Mouse (Mus musculus) lung, postnatal 0 days (tissue): ENCODE measurements around the gene Tspo. TPM values are rescaled to one million over a fixed set of nuclear protein-coding genes. Genes with fewer than 3 reads are reported as not detected.
A peak's percentile ranks its signal among the peaks of the same experiment; 100 is the strongest.

Source experiments
- ATAC-seq: fragments of 200-750 bp; cut with Nextera tagmentation; 2 replicates; pipeline ENCODE4 v1.8.0; 2017; ENCODE audit warnings: moderate library complexity
- DNase-seq: peaks from one replicate; pipeline ENCODE4 v3.0.0-alpha.2; 2016; ENCODE audit warnings: low spot score
- H3K27ac ChIP-seq: fragments of 300-500 bp; sonication (generic); 2 replicates; pipeline ENCODE4 v1.5.1; 2014; ENCODE audit warnings: antibody characterized with exemption, mild to moderate bottlenecking, low read length, mixed read lengths
- H3K27me3 ChIP-seq: fragments of 300-500 bp; sonication (generic); replicated peaks from 2 replicates; pipeline ENCODE4 v1.6.1; 2014; ENCODE audit warnings: low read length, mixed read lengths; ENCODE audit not compliant: insufficient read depth
- H3K36me3 ChIP-seq: fragments of 300-500 bp; sonication (generic); 2 replicates; pipeline ENCODE4 v1.6.1; 2014; ENCODE audit warnings: low read length, mixed read lengths; ENCODE audit not compliant: insufficient read depth
- H3K4me1 ChIP-seq: fragments of 300-500 bp; sonication (generic); 2 replicates; pipeline ENCODE4 v1.6.1; 2014; ENCODE audit warnings: antibody characterized with exemption, low read depth, low read length, mixed read lengths; ENCODE audit not compliant: insufficient read depth
- H3K4me2 ChIP-seq: fragments of 300-500 bp; sonication (generic); replicated peaks from 2 replicates; pipeline ENCODE4 v1.6.1; 2014; ENCODE audit warnings: low read depth, mild to moderate bottlenecking, low read length, moderate library complexity, mixed read lengths
- H3K4me3 ChIP-seq: fragments of 300-500 bp; sonication (generic); 2 replicates; pipeline ENCODE4 v1.5.1; 2014; ENCODE audit warnings: low read depth, low read length
- H3K9ac ChIP-seq: fragments of 300-500 bp; sonication (generic); replicated peaks from 2 replicates; pipeline ENCODE4 v1.6.1; 2014; ENCODE audit warnings: low read depth, mild to moderate bottlenecking
- H3K9me3 ChIP-seq: fragments of 300-500 bp; sonication (generic); 2 replicates; pipeline ENCODE4 v1.6.1; 2016; ENCODE audit warnings: low read length, mixed read lengths
- CTCF ChIP-seq: IDR thresholded peaks from 2 replicates; pipeline ENCODE4 v1.5.1; 2016; ENCODE audit warnings: antibody characterized with exemption, mild to moderate bottlenecking
- EP300 ChIP-seq: IDR thresholded peaks from 2 replicates; pipeline ENCODE4 v1.6.1; 2016; ENCODE audit warnings: antibody characterized with exemption, mild to moderate bottlenecking, control low read depth
- WGBS: fragments of 180-500 bp; shearing (Covaris S2); extraction: QIAGEN DNeasy Blood & Tissue Kit; methylation state at CpG from one replicate; pipeline ENCODE4 v1.1.7; 2014; 5-methylcytosine and 5-hydroxymethylcytosine counted together
- polyA plus RNA-seq: library from polyadenylated mRNA; unstranded; fragments of >200 nt; fragmentation: Nextera tagmentation; extraction: Ambion mirVana; gene quantifications from 2 replicates; pipeline ENCODE4 v1.2.1, GENCODE M21; 2015

The Tspo gene
- 343 and 439 TPM in 2 replicates for polyA plus RNA-seq

- H3K27ac ChIP-seq, result peak within 1 kb of the TSS; percentile 91
- WGBS, result 0% methylated on average over 27 of the region's 28 CpGs
- H3K27me3 ChIP-seq, result no peaks in the 10 kb centered on the region
- no peaks in the 10 kb centered on the region for H3K9me3 ChIP-seq
- peak; percentile 78 for ATAC-seq
- no peaks in the 10 kb centered on the region; the same call in 1 of the 2 replicates for H3K4me1 ChIP-seq
- TF ChIP-seq EP300 (no peak), CTCF (no peak)
- H3K4me3 ChIP-seq, result peak within 1 kb of the TSS; percentile 65
- peak within 1 kb of the TSS; percentile 98 for H3K4me2 ChIP-seq
- H3K36me3 ChIP-seq, result no peaks in the 10 kb centered on the region
- peak; percentile 69 for DNase-seq
- peak within 1 kb of the TSS; percentile 58 for H3K9ac ChIP-seq
These were observed at the start of gene Tspo, which contains the start of gene Mcat for GRCm38 (mm10) chr15:83563327-83563856. Tspo (plus strand) TSS chr15:83563592. Mcat (minus strand) TSS chr15:83563787.

DNA sequence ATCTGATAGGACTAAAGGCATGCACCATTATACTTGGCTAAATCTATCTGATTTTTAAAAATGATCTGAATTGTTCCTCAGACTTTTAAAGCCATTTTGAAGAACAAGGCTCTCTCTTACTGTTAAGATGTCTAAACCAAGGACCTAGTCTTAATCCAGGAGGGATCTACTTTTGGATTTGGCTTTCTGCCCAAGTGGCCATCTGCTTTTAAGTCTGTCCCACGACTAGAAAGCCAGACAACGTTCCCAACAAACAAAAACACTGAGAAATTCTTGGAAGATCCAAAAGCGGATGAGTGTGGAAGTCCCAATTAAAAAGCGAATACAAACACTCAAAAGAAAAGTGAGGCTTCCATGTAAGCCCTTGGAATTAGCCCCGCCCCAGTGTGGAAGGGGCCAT is 48.4 kb upstream of the Tspo start:
- Histone ChIP-seq H3K9ac (no peak overlapping the region), H3K9me3 (no peaks in the 10 kb centered on the region), H3K27me3 (no peaks in the 10 kb centered on the region), H3K4me2 (no peak overlapping the region), H3K4me1 (peaks cover 3% of the 10 kb centered on the region; the same call in 1 of the 2 replicates), H3K27ac (no peak overlapping the region), H3K36me3 (no peaks in the 10 kb centered on the region), H3K4me3 (no peak overlapping the region)
- DNase-seq (no peak), ATAC-seq (no peak)
- TF ChIP-seq EP300 (no peak), CTCF (no peak)
- 53% methylated on average over 5 of the region's 5 CpGs for WGBS

DNA sequence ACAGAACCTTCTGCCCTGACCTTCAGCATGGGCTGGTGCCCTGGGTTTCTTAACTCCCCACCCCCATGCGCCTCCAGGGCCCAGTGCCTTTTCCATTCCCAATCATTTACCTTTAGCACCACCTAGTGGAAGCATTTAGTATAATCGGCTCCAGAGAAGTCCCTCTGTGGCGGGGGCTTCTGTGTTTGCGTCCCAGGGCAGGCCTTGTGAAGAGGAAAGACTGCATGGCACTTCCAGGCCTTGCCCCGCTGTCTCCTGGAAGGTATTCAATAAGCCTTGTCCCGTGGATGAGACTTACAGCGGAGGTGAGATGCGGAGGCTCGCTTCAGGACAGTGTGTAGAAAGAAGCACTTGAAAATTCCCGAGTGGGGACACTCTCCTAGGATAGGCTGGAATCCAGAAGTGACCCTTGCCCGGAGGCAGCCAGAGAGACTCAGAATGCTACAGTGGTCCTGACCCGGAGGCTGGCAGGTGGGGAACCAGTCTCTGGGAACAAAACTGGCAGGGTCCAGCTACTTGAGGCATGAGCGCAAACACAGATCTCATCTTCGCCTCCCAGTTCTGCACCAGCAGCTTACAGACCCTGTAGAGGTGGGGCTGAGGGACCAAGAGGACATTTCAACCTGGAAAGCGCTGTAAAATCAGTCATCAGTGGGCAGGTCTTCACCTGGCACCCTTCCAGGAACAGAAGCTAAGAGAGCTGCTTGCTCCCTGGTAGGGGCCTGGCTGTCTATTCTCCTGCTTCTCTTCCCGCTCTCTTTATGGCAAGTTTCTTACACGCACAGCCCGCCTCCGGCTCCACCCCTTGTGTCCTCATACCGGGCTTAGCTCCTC is 45.0 kb upstream of the Tspo start:
- ATAC-seq (peak; percentile 77), DNase-seq (peak; percentile 84)
- no peak for TF ChIP-seq EP300
- TF ChIP-seq CTCF, result peak; percentile 86
- H3K4me2 ChIP-seq, result peak overlapping the region; percentile 38
- H3K36me3 ChIP-seq, result no peaks in the 10 kb centered on the region
- H3K4me1 ChIP-seq, result no peaks in the 10 kb centered on the region
- WGBS, result 28% methylated on average over 20 of the region's 20 CpGs
- H3K9ac ChIP-seq, result no peak overlapping the region
- no peaks in the 10 kb centered on the region for H3K9me3 ChIP-seq
- H3K27me3 ChIP-seq, result no peaks in the 10 kb centered on the region
- H3K4me3 ChIP-seq, result no peak overlapping the region
- no peak overlapping the region for H3K27ac ChIP-seq

DNA sequence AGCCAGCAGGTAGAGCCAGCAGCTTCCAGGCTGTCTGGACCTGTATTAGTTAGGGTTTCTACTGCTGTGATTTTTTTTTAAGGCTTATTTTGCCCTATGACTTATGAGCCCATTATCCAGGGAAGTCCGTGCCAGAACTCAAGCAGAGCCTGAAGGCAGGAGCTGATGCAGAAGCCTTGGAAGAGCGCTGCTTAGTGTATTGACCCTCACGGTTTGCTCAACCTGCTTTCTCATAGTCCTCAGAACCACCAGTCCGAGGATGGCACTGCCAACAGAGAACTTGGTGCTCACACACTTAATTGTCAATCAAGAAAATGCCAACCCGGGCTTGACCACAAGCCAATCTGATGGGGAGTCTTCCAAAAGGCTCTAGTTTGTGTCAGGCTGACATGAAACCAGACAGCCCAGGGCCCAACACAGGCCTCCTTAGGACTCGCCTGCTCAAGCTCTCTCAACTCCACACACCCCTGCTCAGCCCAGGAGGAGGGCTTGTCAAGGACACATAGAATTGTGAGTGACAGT is 42.5 kb upstream of the Tspo start:
- H3K4me2 ChIP-seq, result no peak overlapping the region
- H3K36me3 ChIP-seq, result no peaks in the 10 kb centered on the region
- DNase-seq (no peak), ATAC-seq (no peak)
- H3K9ac ChIP-seq, result no peak overlapping the region
- TF ChIP-seq CTCF (no peak), EP300 (no peak)
- no peak overlapping the region for H3K27ac ChIP-seq
- H3K4me1 ChIP-seq, result no peaks in the 10 kb centered on the region
- H3K27me3 ChIP-seq, result no peaks in the 10 kb centered on the region
- H3K4me3 ChIP-seq, result no peak overlapping the region
- WGBS, result 74% methylated on average over 6 of the region's 6 CpGs
- H3K9me3 ChIP-seq, result no peaks in the 10 kb centered on the region

DNA sequence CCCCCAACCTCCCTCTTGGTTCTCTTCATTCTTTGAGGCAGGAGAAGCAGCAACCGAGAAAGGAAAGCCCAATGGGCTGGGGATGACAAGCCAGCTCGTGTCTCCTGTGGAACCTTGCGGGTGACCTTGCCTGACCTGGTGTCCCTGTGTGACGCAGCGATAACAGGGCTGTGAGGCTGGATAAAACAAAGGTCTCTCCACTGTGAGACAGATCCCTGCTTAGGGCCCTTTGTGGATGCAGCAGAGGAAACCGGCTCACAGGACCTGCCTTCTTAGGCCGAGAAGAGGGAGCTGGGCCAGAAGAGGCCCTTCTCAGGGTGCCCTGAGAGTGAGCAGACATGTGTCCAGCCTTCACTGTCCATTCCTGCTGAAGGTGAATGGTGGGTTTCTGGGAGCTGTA is 40.2 kb upstream of the Tspo start:
- no peak overlapping the region for H3K9ac ChIP-seq

DNA sequence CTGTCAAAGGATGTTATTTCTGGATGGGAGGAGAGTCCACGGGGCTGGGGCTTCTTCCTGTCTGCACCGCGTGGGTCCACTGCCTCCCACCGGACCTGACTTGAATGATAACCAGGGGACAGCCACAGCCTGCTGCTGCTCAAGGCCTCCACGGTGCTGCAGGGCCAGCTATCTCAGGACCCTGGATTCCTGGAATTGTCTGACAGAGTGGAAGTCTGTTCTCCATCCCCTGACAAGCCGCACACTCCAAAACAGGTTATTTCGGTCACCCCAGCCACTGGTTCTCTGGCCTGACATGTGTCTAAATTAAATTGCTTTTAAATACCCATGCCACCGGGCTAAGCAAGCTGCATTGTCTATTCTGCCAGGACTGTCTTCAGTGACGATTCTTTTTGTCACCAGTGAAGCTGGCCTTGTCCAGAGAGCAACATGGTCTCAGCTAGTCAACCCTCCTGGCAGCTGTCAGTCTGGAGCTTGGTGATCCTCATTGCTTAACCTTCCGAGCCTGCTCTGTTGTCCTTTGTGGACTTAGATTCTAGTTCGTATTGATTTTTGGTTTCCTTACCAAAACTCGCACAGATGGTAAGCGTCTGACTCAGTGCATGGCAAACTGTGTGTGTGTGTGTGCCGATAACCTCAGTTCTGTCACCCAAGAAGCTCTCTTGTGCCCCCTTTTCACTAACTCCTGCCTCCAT is 39.6 kb upstream of the Tspo start:
- Histone ChIP-seq H3K27me3 (0 out of 2 replicates have a peak, but pooled peaks cover 4% of the 10 kb centered on the region), H3K9me3 (no peaks in the 10 kb centered on the region), H3K4me1 (peaks cover 3% of the 10 kb centered on the region; the same call in 1 of the 2 replicates), H3K4me3 (no peak overlapping the region), H3K9ac (no peak overlapping the region), H3K4me2 (no peak overlapping the region), H3K36me3 (no peaks in the 10 kb centered on the region), H3K27ac (no peak overlapping the region)
- 56% methylated on average over 14 of the region's 14 CpGs for WGBS
- TF ChIP-seq CTCF, result no peak
- TF ChIP-seq EP300, result no peak
- no peak for DNase-seq
- no peak for ATAC-seq

More for the DNA sequence above, 40.2 kb upstream of the Tspo start:
- Histone ChIP-seq H3K27me3 (0 out of 2 replicates have a peak, but pooled peaks cover 4% of the 10 kb centered on the region), H3K27ac (no peak overlapping the region), H3K9me3 (no peaks in the 10 kb centered on the region), H3K4me2 (no peak overlapping the region), H3K4me3 (no peak overlapping the region), H3K4me1 (no peaks in the 10 kb centered on the region; the same call in 1 of the 2 replicates), H3K36me3 (no peaks in the 10 kb centered on the region)
- TF ChIP-seq CTCF (no peak), EP300 (no peak)
- ATAC-seq (no peak), DNase-seq (no peak)
- 39% methylated on average over 7 of the region's 7 CpGs for WGBS
